Mouse (Mus musculus): ENCODE measurements around the gene Il17rb. TPM values are rescaled to one million over a fixed set of nuclear protein-coding genes. Genes with fewer than 3 reads are reported as not detected.
A peak's percentile ranks its signal among the peaks of the same experiment; 100 is the strongest.

The Il17rb gene
- polyA plus RNA-seq, 1 experiment from 2014 or later = 0.74 TPM

- H3K4me2 ChIP-seq (replicated peaks) = no peak overlapping the region
- WGBS = 95% methylated on average over 10 of the region's 10 CpGs
- no peak for ATAC-seq
- H3K4me1 ChIP-seq (replicated peaks) = no peaks in the 10 kb centered on the region; the same call in 1 of the 2 replicates
- no peaks in the 10 kb centered on the region for H3K27me3 ChIP-seq (replicated peaks)
- H3K4me3 ChIP-seq (replicated peaks) = no peak overlapping the region
- H3K9ac ChIP-seq = no peak overlapping the region
- no peaks in the 10 kb centered on the region for H3K9me3 ChIP-seq
- no peak overlapping the region for H3K27ac ChIP-seq
- H3K36me3 ChIP-seq = peaks cover 40% of the 10 kb centered on the region
These were observed 28.1 kb downstream of the Il17rb start for GRCm38 (mm10) chr14:29980447-29981205.

- peak within 1 kb of the TSS; percentile 95 for H3K27ac ChIP-seq
- H3K4me3 ChIP-seq (replicated peaks) = peak within 1 kb of the TSS; percentile 86
- H3K9me3 ChIP-seq = no peaks in the 10 kb centered on the region
- H3K9ac ChIP-seq = peak within 1 kb of the TSS; percentile 90
- H3K36me3 ChIP-seq = peaks cover 31% of the 10 kb centered on the region
- WGBS = 1% methylated on average over 44 of the region's 44 CpGs
- ATAC-seq = peak; percentile 98
- H3K4me2 ChIP-seq (replicated peaks) = peak within 1 kb of the TSS; percentile 66
- no peaks in the 10 kb centered on the region for H3K27me3 ChIP-seq (replicated peaks)
- H3K4me1 ChIP-seq (replicated peaks) = no peaks in the 10 kb centered on the region; the same call in 1 of the 2 replicates
These were observed 30.2 kb downstream of the Il17rb start, which contains the start of gene Actr8 for GRCm38 (mm10) chr14:29978254-29979204. Gene Actr8 (plus strand): TSS chr14:29978337.

GRCm38 (mm10) chr14:29976927-29977326 lies 31.8 kb downstream of the Il17rb start:
- H3K9me3 ChIP-seq = no peaks in the 10 kb centered on the region
- H3K36me3 ChIP-seq = peaks cover 36% of the 10 kb centered on the region
- no peak overlapping the region for H3K4me3 ChIP-seq (replicated peaks)
- H3K4me1 ChIP-seq (replicated peaks) = no peaks in the 10 kb centered on the region; the same call in 1 of the 2 replicates
- H3K27ac ChIP-seq = no peak overlapping the region
- no peak overlapping the region for H3K4me2 ChIP-seq (replicated peaks)
- ATAC-seq = no peak
- no peaks in the 10 kb centered on the region for H3K27me3 ChIP-seq (replicated peaks)
- WGBS = 93% methylated on average over 6 of the region's 6 CpGs
- no peak overlapping the region for H3K9ac ChIP-seq

GRCm38 (mm10) chr14:29971993-29972392 lies 36.7 kb downstream of the Il17rb start:
- no peaks in the 10 kb centered on the region for H3K9me3 ChIP-seq
- WGBS = 80% methylated on average over 5 of the region's 5 CpGs
- H3K27ac ChIP-seq = no peak overlapping the region
- H3K4me3 ChIP-seq (replicated peaks) = no peak overlapping the region
- peaks cover 19% of the 10 kb centered on the region for H3K36me3 ChIP-seq
- no peaks in the 10 kb centered on the region for H3K27me3 ChIP-seq (replicated peaks)
- peaks cover 9% of the 10 kb centered on the region; the same call in 1 of the 2 replicates for H3K4me1 ChIP-seq (replicated peaks)
- H3K9ac ChIP-seq = no peak overlapping the region
- no peak overlapping the region for H3K4me2 ChIP-seq (replicated peaks)
- no peak for ATAC-seq

- Histone ChIP-seq H3K4me1 (replicated peaks) (peaks cover 9% of the 10 kb centered on the region; the same call in 1 of the 2 replicates), H3K4me2 (replicated peaks) (no peak overlapping the region), H3K27ac (no peak overlapping the region), H3K9ac (no peak overlapping the region), H3K36me3 (peaks cover 19% of the 10 kb centered on the region), H3K4me3 (replicated peaks) (no peak overlapping the region), H3K9me3 (no peaks in the 10 kb centered on the region), H3K27me3 (replicated peaks) (no peaks in the 10 kb centered on the region)
- WGBS = 91% methylated on average over 7 of the region's 7 CpGs
- ATAC-seq = no peak
These were observed 37.2 kb downstream of the Il17rb start for GRCm38 (mm10) chr14:29971446-29971845.

- under 1% methylated on average over 49 of the region's 49 CpGs for WGBS
- Histone ChIP-seq H3K36me3 (peaks cover 12% of the 10 kb centered on the region), H3K4me1 (replicated peaks) (peaks cover 9% of the 10 kb centered on the region; the same call in 1 of the 2 replicates), H3K27me3 (replicated peaks) (no peaks in the 10 kb centered on the region), H3K4me2 (replicated peaks) (peak within 1 kb of the TSS; percentile 65), H3K27ac (peak within 1 kb of the TSS; percentile 63), H3K9ac (peak within 1 kb of the TSS; percentile 91), H3K4me3 (replicated peaks) (peak within 1 kb of the TSS; percentile 84), H3K9me3 (no peaks in the 10 kb centered on the region)
- peak; percentile 100 for ATAC-seq
These were observed 40.4 kb downstream of the Il17rb start, which contains the start of gene Selenok for GRCm38 (mm10) chr14:29968075-29968821. Gene Selenok (plus strand): TSS chr14:29968308.

GRCm38 (mm10) chr14:29967611-29968010 lies 41.1 kb downstream of the Il17rb start:
- no peak for ATAC-seq
- Histone ChIP-seq H3K9me3 (no peaks in the 10 kb centered on the region), H3K4me2 (replicated peaks) (peak overlapping the region; percentile 65), H3K36me3 (peaks cover 7% of the 10 kb centered on the region), H3K4me1 (replicated peaks) (peaks cover 9% of the 10 kb centered on the region; the same call in 1 of the 2 replicates), H3K4me3 (replicated peaks) (peak overlapping the region; percentile 84), H3K27ac (peak overlapping the region; percentile 63), H3K9ac (peak overlapping the region; percentile 38), H3K27me3 (replicated peaks) (no peaks in the 10 kb centered on the region)
- 61% methylated on average over 7 of the region's 7 CpGs for WGBS

GRCm38 (mm10) chr14:29957393-29957792 lies 51.3 kb downstream of the Il17rb start:
- Histone ChIP-seq H3K27me3 (replicated peaks) (no peaks in the 10 kb centered on the region), H3K9me3 (no peaks in the 10 kb centered on the region), H3K9ac (no peak overlapping the region), H3K4me1 (replicated peaks) (no peaks in the 10 kb centered on the region), H3K36me3 (no peaks in the 10 kb centered on the region), H3K4me2 (replicated peaks) (no peak overlapping the region), H3K4me3 (replicated peaks) (no peak overlapping the region), H3K27ac (no peak overlapping the region)
- ATAC-seq = no peak

- no peaks in the 10 kb centered on the region for H3K36me3 ChIP-seq
- no peak overlapping the region for H3K4me2 ChIP-seq (replicated peaks)
- 75% methylated on average over 4 of the region's 4 CpGs for WGBS
- no peak for ATAC-seq
- no peaks in the 10 kb centered on the region for H3K27me3 ChIP-seq (replicated peaks)
- no peak overlapping the region for H3K4me3 ChIP-seq (replicated peaks)
- no peaks in the 10 kb centered on the region for H3K4me1 ChIP-seq (replicated peaks)
- H3K9me3 ChIP-seq = no peaks in the 10 kb centered on the region
- H3K9ac ChIP-seq = no peak overlapping the region
- H3K27ac ChIP-seq = no peak overlapping the region
These were observed 57.9 kb downstream of the Il17rb start for GRCm38 (mm10) chr14:29950805-29951204.

GRCm38 (mm10) chr14:29946761-29947309 lies 61.9 kb downstream of the Il17rb start:
- Histone ChIP-seq H3K27me3 (replicated peaks) (no peaks in the 10 kb centered on the region), H3K4me2 (replicated peaks) (no peak overlapping the region), H3K36me3 (no peaks in the 10 kb centered on the region), H3K27ac (no peak overlapping the region), H3K4me3 (replicated peaks) (no peak overlapping the region), H3K9ac (no peak overlapping the region), H3K9me3 (no peaks in the 10 kb centered on the region), H3K4me1 (replicated peaks) (no peaks in the 10 kb centered on the region)
- ATAC-seq = no peak
- 74% methylated on average over 5 of the region's 5 CpGs for WGBS

All from intestine, embryonic 15.5 days (tissue).